ENCODE assay signal across 8 mouse cellular contexts in genomic region chr1:172309699-172310398, GRCm38 (mm10). TPM values are rescaled to one million over a fixed set of nuclear protein-coding genes. Genes with fewer than 3 reads are reported as not detected.
DNase-seq lines count a peak whose midpoint lies in the region; ATAC-seq lines count a peak whose summit lies in the region.

No protein-coding gene starts in this region.

- peak overlapping the region; percentile 93 for H3K4me3 ChIP-seq in megakaryocyte, embryonic 14.5 days (replicated peaks)

- ATAC-seq in inflammation-experienced regulatory T-cells, adult 6 months, result peak; percentile 53

- H3K4me1 ChIP-seq in megakaryocyte, embryonic 14.5 days, result peaks cover 72% of the 10 kb centered on the region

- no peaks in the 10 kb centered on the region for H3K36me3 ChIP-seq in megakaryocyte, embryonic 14.5 days (replicated peaks; ENCODE audit: low read length)

- intact Hi-C loops in gastrocnemius, postnatal 14 days (cut with DNase I; ENCODE audit: low total_unique reads), result loop anchor here (10.0 kb wide), 1 partner anchor 195 kb away; no protein-coding TSS in a partner anchor

- H3K9me3 ChIP-seq in megakaryocyte, embryonic 14.5 days, result no peaks in the 10 kb centered on the region

- peak; percentile 91 for DNase-seq in adrenal gland, adult 18-20 months (ENCODE audit: low spot score in 2 of 2)
- DNase-seq in embryo, embryonic 10.5 days (ENCODE audit: low spot score), result peak; percentile 100
- peak; percentile 89 for DNase-seq in gastrocnemius, postnatal 14 days
- DNase-seq in left cerebral cortex, adult 9 months (ENCODE audit: low spot score in 2 of 2), result peak; percentile 87 to 94
- DNase-seq in right cerebral cortex, postnatal 10 days (ENCODE audit: low spot score in 2 of 2), result peak; percentile 94 to 95
- peak; percentile 94 for DNase-seq in urinary bladder, postnatal 14 days (ENCODE audit: low spot score)

- peaks cover 16% of the 10 kb centered on the region for H3K27me3 ChIP-seq in megakaryocyte, embryonic 14.5 days (replicated peaks)

RNA-seq across cellular contexts. Expression of gene Atp1a2, which starts 12.0 kb away (rescaled TPM):
- 100 to 1,000 TPM; 128 to 221 TPM for total RNA-seq in adrenal gland, adult 18-20 months (2021)
- total RNA-seq in gastrocnemius, postnatal 14 days (2021), result 1,000 to 10,000 TPM in 1 of 2 experiments, 100 to 1,000 TPM in 1; 826 to 1,026 TPM
- under 1 TPM in 2 of 3 experiments, not detected in 1; 0.12 to 0.52 TPM for polyA plus RNA-seq in inflammation-experienced regulatory T-cells, adult 6 months (2017; shearing (Covaris generic))
- 0.03 TPM in 1 of 2 replicates, not detected in the other for polyA plus RNA-seq in megakaryocyte, embryonic 14.5 days (2012; ENCODE audit: insufficient read depth, low replicate concordance)

RNA-seq across cellular contexts. Expression of gene Kcnj9, which starts 19.3 kb away (rescaled TPM):
- total RNA-seq in adrenal gland, adult 18-20 months (2021), result under 1 TPM in 1 of 2 experiments, not detected in 1; 0.22 TPM
- not detected for total RNA-seq in gastrocnemius, postnatal 14 days (2021)
- polyA plus RNA-seq in inflammation-experienced regulatory T-cells, adult 6 months (2017; shearing (Covaris generic)), result not detected
- 0.13 TPM in 1 of 2 replicates, not detected in the other for polyA plus RNA-seq in megakaryocyte, embryonic 14.5 days (2012; ENCODE audit: insufficient read depth, low replicate concordance)

RNA-seq across cellular contexts. Expression of gene Kcnj10, which starts 31.2 kb away (rescaled TPM):
- total RNA-seq in adrenal gland, adult 18-20 months (2021), result 1 to 10 TPM; 1.3 to 1.5 TPM
- under 1 TPM; 0.29 to 0.96 TPM for total RNA-seq in gastrocnemius, postnatal 14 days (2021)
- polyA plus RNA-seq in inflammation-experienced regulatory T-cells, adult 6 months (2017; shearing (Covaris generic)), result under 1 TPM in 1 of 3 experiments, not detected in 2; 0.12 TPM
- 0.12 TPM in 1 of 2 replicates, not detected in the other for polyA plus RNA-seq in megakaryocyte, embryonic 14.5 days (2012; ENCODE audit: insufficient read depth, low replicate concordance)

RNA-seq across cellular contexts. Expression of gene Igsf8, which starts 48.4 kb away (rescaled TPM):
- 10 to 100 TPM; 20.8 to 27.8 TPM for total RNA-seq in adrenal gland, adult 18-20 months (2021)
- 10 to 100 TPM; 11.1 to 12.5 TPM for total RNA-seq in gastrocnemius, postnatal 14 days (2021)
- 1 to 10 TPM; 3.8 to 5.4 (median 5.2) TPM for polyA plus RNA-seq in inflammation-experienced regulatory T-cells, adult 6 months (2017; shearing (Covaris generic))
- 18.9 and 46.3 TPM in 2 replicates for polyA plus RNA-seq in megakaryocyte, embryonic 14.5 days (2012; ENCODE audit: insufficient read depth, low replicate concordance)

RNA-seq across cellular contexts. Expression of gene Atp1a4, which starts 51.6 kb away (rescaled TPM):
- 1 to 10 TPM in 1 of 2 experiments, under 1 TPM in 1; 0.42 to 3.7 TPM for total RNA-seq in adrenal gland, adult 18-20 months (2021)
- under 1 TPM; 0.66 to 0.96 TPM for total RNA-seq in gastrocnemius, postnatal 14 days (2021)
- not detected for polyA plus RNA-seq in inflammation-experienced regulatory T-cells, adult 6 months (2017; shearing (Covaris generic))
- polyA plus RNA-seq in megakaryocyte, embryonic 14.5 days (2012; ENCODE audit: insufficient read depth, low replicate concordance), result not detected in 2 replicates

Comparison
In these comparisons a context has a peak if more than half of its experiments do, and no peak if none do; other contexts are left out.
1. Peak in every context shown above with its lines: DNase-seq, ATAC-seq and H3K4me3 ChIP-seq.